Mouse (Mus musculus) liver, adult 2 months (tissue): ENCODE measurements at regions not wholly inside any gene's neighbourhood (a gene's known extent, or its start where the extent isn't known, plus 50 kb on each side); places are given as distances from the start of the nearest gene placed in this dataset.

Experiments
- CTCF ChIP-seq: fragments of 200-500 bp; IDR thresholded peaks from 2 replicates; pipeline ENCODE4 v1.5.1; 2011; ENCODE audit warnings: low read depth, low read length, control low read depth
- POLR2A ChIP-seq: fragments of 200-500 bp; IDR thresholded peaks from 2 replicates; pipeline ENCODE4 v1.6.1; 2011; ENCODE audit warnings: low read length, control low read depth; ENCODE audit not compliant: insufficient read depth; ENCODE audit errors: extremely low read depth

DNA sequence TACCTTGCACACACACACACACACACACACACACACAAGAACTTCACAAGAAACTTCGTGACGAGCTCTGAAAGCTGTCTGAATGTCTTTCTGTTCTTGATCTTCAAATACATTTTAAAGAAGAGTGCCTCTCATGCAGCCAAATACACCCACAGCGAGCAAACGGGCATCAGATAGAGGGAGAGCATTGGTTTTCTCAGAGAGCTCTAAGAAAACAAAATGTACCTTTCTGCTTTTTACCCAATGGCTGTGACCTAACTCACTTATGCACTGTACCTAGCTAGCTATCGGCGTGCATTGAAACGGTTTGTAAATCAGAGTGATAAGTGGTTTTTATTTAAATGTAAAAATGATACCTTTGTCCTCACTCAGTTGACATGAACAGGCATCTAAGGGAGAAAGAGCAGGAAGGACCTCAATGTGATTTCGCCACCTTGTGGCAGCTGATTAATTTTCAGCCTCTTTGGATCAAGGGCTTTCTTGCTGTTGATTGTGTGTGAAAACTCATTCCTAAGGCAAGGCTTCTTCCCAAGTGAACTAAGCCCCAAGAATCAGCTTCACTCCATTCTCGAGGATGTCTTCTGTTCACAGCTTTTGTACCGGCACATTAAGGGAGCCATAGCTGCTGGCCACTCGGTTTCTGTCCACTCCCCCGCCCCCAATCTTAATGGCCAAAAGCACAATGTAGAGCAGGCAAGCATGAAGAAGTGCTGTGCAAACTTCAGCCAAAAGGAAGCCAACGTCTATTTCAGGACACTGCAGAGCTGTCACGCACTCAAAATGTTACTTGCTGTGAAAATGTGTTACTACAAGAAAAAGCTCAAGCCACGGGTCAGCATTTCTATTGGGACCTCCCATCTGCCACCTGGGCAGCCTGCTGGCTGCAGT, 408.4 kb upstream of the Ptbp2 start:
- TF ChIP-seq CTCF (peak; percentile 46), POLR2A (no peak)
